Mouse (Mus musculus): ENCODE results near the gene Ildr1. TPM values are rescaled to one million over a fixed set of nuclear protein-coding genes. Genes with fewer than 3 reads are reported as not detected.
A peak's percentile ranks its signal among the peaks of the same experiment; 100 is the strongest.

Ildr1 gene
- total RNA-seq, 1 experiment: 12.8 TPM

- Histone ChIP-seq H3K9ac (ENCODE audit: insufficient read depth, low read depth, low read length, poor library complexity, severe bottlenecking) (no peak overlapping the region), H3K36me3 (ENCODE audit: control insufficient read depth, insufficient read depth, low read length, poor library complexity, severe bottlenecking) (peaks cover 16% of the 10 kb centered on the region), H3K9me3 (ENCODE audit: control insufficient read depth, insufficient read depth, low read depth, low read length) (no peaks in the 10 kb centered on the region), H3K27ac (ENCODE audit: insufficient read depth, low read depth, low read length, poor library complexity, severe bottlenecking) (no peak overlapping the region), H3K4me1 (ENCODE audit: control insufficient read depth in 2 of 2, insufficient read depth in 2 of 2, low read length in 2 of 2, poor library complexity in 1 of 2) (peaks cover 1 to 8% of the 10 kb centered on the region in 2 experiments; a peak in 2 of 4 replicates), H3K4me3 (ENCODE audit: insufficient read depth in 1 of 2, low read depth in 1 of 2, low read length in 2 of 2, poor library complexity in 1 of 2, severe bottlenecking in 1 of 2) (no peak overlapping the region)
- in situ Hi-C loops (cut with MboI; ENCODE audit: low sequenced_read_pairs in 2 of 2, unreplicated experiment in 2 of 2): no loop called here
- DNase-seq (ENCODE audit: low read depth, low spot score): no peak
- TF ChIP-seq MAFK (IDR thresholded peaks at IDR 0.05; ENCODE audit: insufficient read depth, low read depth, low read length) (no peak), ZC3H11A (IDR thresholded peaks at IDR 0.05; ENCODE audit: borderline replicate concordance, low read depth, low read length) (no peak; the same call in 1 of the 2 replicates), CHD2 (IDR thresholded peaks at IDR 0.05; ENCODE audit: low read depth, low read length) (no peak), ZNF384 (IDR thresholded peaks at IDR 0.05; ENCODE audit: low read depth, low read length) (no peak), HCFC1 (IDR thresholded peaks at IDR 0.05; ENCODE audit: borderline replicate concordance, insufficient read depth, low read length) (no peak)
Observed at GRCm38 (mm10) chr16:36720194-36721055, 26.6 kb downstream of the Ildr1 start.

GRCm38 (mm10) chr16:36722739-36723138, 29.0 kb downstream of the Ildr1 start:
- peaks cover 1 to 8% of the 10 kb centered on the region in 2 experiments; a peak in 2 of 4 replicates for H3K4me1 ChIP-seq (ENCODE audit: control insufficient read depth in 2 of 2, insufficient read depth in 2 of 2, low read length in 2 of 2, poor library complexity in 1 of 2)
- in situ Hi-C loops (cut with MboI; ENCODE audit: low sequenced_read_pairs in 2 of 2, unreplicated experiment in 2 of 2): no loop called here

GRCm38 (mm10) chr16:36723880-36724443, 30.2 kb downstream of the Ildr1 start:
- TF ChIP-seq MAFK (IDR thresholded peaks at IDR 0.05; ENCODE audit: insufficient read depth, low read depth, low read length): no peak
- no peak for TF ChIP-seq HCFC1 (IDR thresholded peaks at IDR 0.05; ENCODE audit: borderline replicate concordance, insufficient read depth, low read length)
- TF ChIP-seq ZC3H11A (IDR thresholded peaks at IDR 0.05; ENCODE audit: borderline replicate concordance, low read depth, low read length): no peak
- TF ChIP-seq CHD2 (IDR thresholded peaks at IDR 0.05; ENCODE audit: low read depth, low read length): no peak
- TF ChIP-seq ZNF384 (IDR thresholded peaks at IDR 0.05; ENCODE audit: low read depth, low read length): no peak
- Histone ChIP-seq H3K4me1 (ENCODE audit: control insufficient read depth in 2 of 2, insufficient read depth in 2 of 2, low read length in 2 of 2, poor library complexity in 1 of 2) (peaks cover 1 to 8% of the 10 kb centered on the region in 2 experiments; a peak in 2 of 4 replicates), H3K9ac (ENCODE audit: insufficient read depth, low read depth, low read length, poor library complexity, severe bottlenecking) (no peak overlapping the region), H3K9me3 (ENCODE audit: control insufficient read depth, insufficient read depth, low read depth, low read length) (no peaks in the 10 kb centered on the region), H3K36me3 (ENCODE audit: control insufficient read depth, insufficient read depth, low read length, poor library complexity, severe bottlenecking) (peaks cover 7% of the 10 kb centered on the region; the same call in 1 of the 2 replicates), H3K27ac (ENCODE audit: insufficient read depth, low read depth, low read length, poor library complexity, severe bottlenecking) (no peak overlapping the region), H3K4me3 (ENCODE audit: insufficient read depth in 1 of 2, low read depth in 1 of 2, low read length in 2 of 2, poor library complexity in 1 of 2, severe bottlenecking in 1 of 2) (no peak overlapping the region)
- no peak for DNase-seq (ENCODE audit: low read depth, low spot score)
- in situ Hi-C loops (cut with MboI; ENCODE audit: low sequenced_read_pairs in 2 of 2, unreplicated experiment in 2 of 2): no loop called here

More at GRCm38 (mm10) chr16:36722739-36723138, 29.0 kb downstream of the Ildr1 start:
- no peak overlapping the region for H3K27ac ChIP-seq (ENCODE audit: insufficient read depth, low read depth, low read length, poor library complexity, severe bottlenecking)
- no peaks in the 10 kb centered on the region for H3K9me3 ChIP-seq (ENCODE audit: control insufficient read depth, insufficient read depth, low read depth, low read length)
- H3K36me3 ChIP-seq (ENCODE audit: control insufficient read depth, insufficient read depth, low read length, poor library complexity, severe bottlenecking): peaks cover 8% of the 10 kb centered on the region; the same call in 1 of the 2 replicates
- H3K4me3 ChIP-seq (ENCODE audit: insufficient read depth in 1 of 2, low read depth in 1 of 2, low read length in 2 of 2, poor library complexity in 1 of 2, severe bottlenecking in 1 of 2): peak overlapping the region; percentile 52 to 61; a peak in 3 of 4 replicates
- peak overlapping the region; percentile 29; the same call in 1 of the 2 replicates for H3K9ac ChIP-seq (ENCODE audit: insufficient read depth, low read depth, low read length, poor library complexity, severe bottlenecking)
- no peak for DNase-seq (ENCODE audit: low read depth, low spot score)
- TF ChIP-seq ZC3H11A (IDR thresholded peaks at IDR 0.05; ENCODE audit: borderline replicate concordance, low read depth, low read length) (no peak), ZNF384 (IDR thresholded peaks at IDR 0.05; ENCODE audit: low read depth, low read length) (no peak), CHD2 (IDR thresholded peaks at IDR 0.05; ENCODE audit: low read depth, low read length) (no peak), HCFC1 (IDR thresholded peaks at IDR 0.05; ENCODE audit: borderline replicate concordance, insufficient read depth, low read length) (no peak), MAFK (IDR thresholded peaks at IDR 0.05; ENCODE audit: insufficient read depth, low read depth, low read length) (no peak)

- no peak for DNase-seq (ENCODE audit: low read depth, low spot score)
- H3K36me3 ChIP-seq (ENCODE audit: control insufficient read depth, insufficient read depth, low read length, poor library complexity, severe bottlenecking): peaks cover 4% of the 10 kb centered on the region; the same call in 1 of the 2 replicates
- TF ChIP-seq HCFC1 (IDR thresholded peaks at IDR 0.05; ENCODE audit: borderline replicate concordance, insufficient read depth, low read length): no peak
- no peak for TF ChIP-seq ZNF384 (IDR thresholded peaks at IDR 0.05; ENCODE audit: low read depth, low read length)
- TF ChIP-seq ZC3H11A (IDR thresholded peaks at IDR 0.05; ENCODE audit: borderline replicate concordance, low read depth, low read length): no peak
- no peak for TF ChIP-seq MAFK (IDR thresholded peaks at IDR 0.05; ENCODE audit: insufficient read depth, low read depth, low read length)
- no peak for TF ChIP-seq CHD2 (IDR thresholded peaks at IDR 0.05; ENCODE audit: low read depth, low read length)
- H3K9ac ChIP-seq (ENCODE audit: insufficient read depth, low read depth, low read length, poor library complexity, severe bottlenecking): no peak overlapping the region
- H3K4me1 ChIP-seq (ENCODE audit: control insufficient read depth in 2 of 2, insufficient read depth in 2 of 2, low read length in 2 of 2, poor library complexity in 1 of 2): no peaks in the 10 kb centered on the region
- in situ Hi-C loops (cut with MboI; ENCODE audit: low sequenced_read_pairs in 2 of 2, unreplicated experiment in 2 of 2): no loop called here
- no peak overlapping the region for H3K4me3 ChIP-seq (ENCODE audit: insufficient read depth in 1 of 2, low read depth in 1 of 2, low read length in 2 of 2, poor library complexity in 1 of 2, severe bottlenecking in 1 of 2)
- H3K9me3 ChIP-seq (ENCODE audit: control insufficient read depth, insufficient read depth, low read depth, low read length): no peaks in the 10 kb centered on the region
- H3K27ac ChIP-seq (ENCODE audit: insufficient read depth, low read depth, low read length, poor library complexity, severe bottlenecking): no peak overlapping the region
Observed at GRCm38 (mm10) chr16:36728959-36729358, 35.2 kb downstream of the Ildr1 start.

All from ES-E14 (cell line).